Mouse (Mus musculus) heart, embryonic 14.5 days (tissue): Measurements from ENCODE around the gene Arhgap31. TPM values are rescaled to one million over a fixed set of nuclear protein-coding genes. Genes with fewer than 3 reads are reported as not detected.
A peak's percentile ranks its signal among the peaks of the same experiment; 100 is the strongest.
"Not testable (repeated sequence)": the region's sequence is repeated elsewhere in the genome, so short reads cannot be mapped to it uniquely, and the experiment has no call there.

ENCODE experiments used
- ATAC-seq: fragments of 200-750 bp; cut with Nextera tagmentation; 2 replicates; pipeline ENCODE4 v1.8.0; 2017; ENCODE audit warnings: low read depth, moderate TSS enrichment; ENCODE audit not compliant: insufficient number of reproducible peaks, insufficient read depth, low FRiP score
- H3K27ac ChIP-seq, 2 experiments: fragments of 200-500 bp in 1 of 2; fragments of 300-500 bp in 1 of 2; sonication (generic) in 1 of 2; replicated peaks in 1 of 2; 2 replicates each; pipeline ENCODE4 v1.5.1; 2012 to 2014; ENCODE audit warnings: low read depth in 2 of 2, low read length in 2 of 2, control low read depth in 1 of 2, mild to moderate bottlenecking in 1 of 2, mixed read lengths in 1 of 2; ENCODE audit not compliant: control insufficient read depth in 1 of 2, insufficient read depth in 1 of 2
- H3K27me3 ChIP-seq: fragments of 300-500 bp; sonication (generic); 2 replicates; pipeline ENCODE4 v1.6.1; 2014; ENCODE audit warnings: mild to moderate bottlenecking, low read length, control low read depth; ENCODE audit not compliant: control insufficient read depth, insufficient read depth
- H3K36me3 ChIP-seq: fragments of 300-500 bp; sonication (generic); 2 replicates; pipeline ENCODE4 v1.6.1; 2014; ENCODE audit warnings: mild to moderate bottlenecking, control low read depth, low read length, mixed read lengths; ENCODE audit not compliant: control insufficient read depth, insufficient read depth
- H3K4me1 ChIP-seq, 2 experiments: fragments of 200-500 bp in 1 of 2; fragments of 300-500 bp in 1 of 2; sonication (generic) in 1 of 2; 2 replicates each; pipeline ENCODE4 v1.6.1; 2012 to 2014; ENCODE audit warnings: low read length in 2 of 2, control low read depth in 1 of 2, mixed read lengths in 1 of 2; ENCODE audit not compliant: control insufficient read depth in 2 of 2, insufficient read depth in 2 of 2
- H3K4me2 ChIP-seq: fragments of 300-500 bp; sonication (generic); 2 replicates; pipeline ENCODE4 v1.6.1; 2014; ENCODE audit warnings: mild to moderate bottlenecking, low read length
- H3K4me3 ChIP-seq, 2 experiments: fragments of 200-500 bp in 1 of 2; fragments of 300-500 bp in 1 of 2; sonication (generic) in 1 of 2; 2 replicates each; pipeline ENCODE4 v1.5.1; 2012 to 2014; ENCODE audit warnings: low read length in 2 of 2, mild to moderate bottlenecking in 2 of 2, control low read depth in 1 of 2, low read depth in 1 of 2, moderate library complexity in 1 of 2; ENCODE audit not compliant: control insufficient read depth in 1 of 2, insufficient read depth in 1 of 2
- H3K9ac ChIP-seq: fragments of 300-500 bp; sonication (generic); 2 replicates; pipeline ENCODE4 v1.6.1; 2014; ENCODE audit warnings: mild to moderate bottlenecking, low read length
- H3K9me3 ChIP-seq: fragments of 300-500 bp; sonication (generic); 2 replicates; pipeline ENCODE4 v1.6.1; 2016; ENCODE audit warnings: low read length, control low read depth; ENCODE audit not compliant: control insufficient read depth
- WGBS: fragments of 180-500 bp; shearing (Covaris S2); extraction: QIAGEN DNeasy Blood & Tissue Kit; methylation state at CpG from one replicate; pipeline ENCODE4 v1.1.7; 2014; 5-methylcytosine and 5-hydroxymethylcytosine counted together
- polyA plus RNA-seq: library from polyadenylated mRNA; unstranded; fragments of >200 nt; fragmentation: Nextera tagmentation; extraction: Ambion mirVana; gene quantifications from 2 replicates; pipeline ENCODE4 v1.2.1, GENCODE M21; 2014

The Arhgap31 gene
- polyA plus RNA-seq, 1 experiment from 2014 or later, result 51.3 TPM

GRCm38 (mm10) chr16:38724256-38724655 lies 11.2 kb upstream of the Arhgap31 start:
- peak overlapping the region; percentile 56 to 62; a peak in 3 of 4 replicates for H3K27ac ChIP-seq
- H3K4me1 ChIP-seq, result peaks cover 3% of the 10 kb centered on the region in 2 experiments; a peak in 3 of 4 replicates
- no peaks in the 10 kb centered on the region for H3K36me3 ChIP-seq
- no peaks in the 10 kb centered on the region for H3K9me3 ChIP-seq
- no peaks in the 10 kb centered on the region for H3K27me3 ChIP-seq
- H3K4me3 ChIP-seq, result no peak overlapping the region
- peak overlapping the region; percentile 38 for H3K4me2 ChIP-seq
- 69% methylated on average over 8 of the region's 8 CpGs for WGBS
- H3K9ac ChIP-seq, result peak overlapping the region; percentile 17; the same call in 1 of the 2 replicates
- ATAC-seq, result no peak

- 91% methylated on average over 9 of the region's 9 CpGs for WGBS
- no peak overlapping the region for H3K27ac ChIP-seq
- H3K9me3 ChIP-seq, result no peaks in the 10 kb centered on the region
- no peak overlapping the region for H3K9ac ChIP-seq
- H3K4me1 ChIP-seq, result peaks cover 0 to 3% of the 10 kb centered on the region in 2 experiments; a peak in 2 of 4 replicates
- H3K4me2 ChIP-seq, result no peak overlapping the region
- H3K4me3 ChIP-seq, result no peak overlapping the region
- H3K27me3 ChIP-seq, result no peaks in the 10 kb centered on the region
- no peaks in the 10 kb centered on the region for H3K36me3 ChIP-seq
- ATAC-seq, result no peak
These were observed 8.3 kb upstream of the Arhgap31 start for GRCm38 (mm10) chr16:38721377-38721776.

- peak overlapping the region; percentile 59 to 99; a peak in 3 of 4 replicates for H3K27ac ChIP-seq
- not testable (repeated sequence) for ATAC-seq, H3K9me3 ChIP-seq, H3K27me3 ChIP-seq, H3K36me3 ChIP-seq
- H3K4me1 ChIP-seq, result peaks cover 16 to 19% of the 10 kb centered on the region in 2 experiments
- WGBS, result 35% methylated on average over 11 of the region's 12 CpGs
- 0 out of 2 replicates have a peak overlapping the region, but pooled peaks have one; percentile 95 for H3K9ac ChIP-seq
- H3K4me3 ChIP-seq, result peak overlapping the region; percentile 22 to 83; a peak in 1 of 4 replicates
- H3K4me2 ChIP-seq, result peak overlapping the region; percentile 82
These were observed 1.1 kb upstream of the Arhgap31 start for GRCm38 (mm10) chr16:38714259-38714526.

- WGBS, result 12% methylated on average over 17 of the region's 17 CpGs
- H3K36me3 ChIP-seq, result peaks cover 12% of the 10 kb centered on the region
These were observed 557 bp upstream of the Arhgap31 start for GRCm38 (mm10) chr16:38713404-38714258.

DNA sequence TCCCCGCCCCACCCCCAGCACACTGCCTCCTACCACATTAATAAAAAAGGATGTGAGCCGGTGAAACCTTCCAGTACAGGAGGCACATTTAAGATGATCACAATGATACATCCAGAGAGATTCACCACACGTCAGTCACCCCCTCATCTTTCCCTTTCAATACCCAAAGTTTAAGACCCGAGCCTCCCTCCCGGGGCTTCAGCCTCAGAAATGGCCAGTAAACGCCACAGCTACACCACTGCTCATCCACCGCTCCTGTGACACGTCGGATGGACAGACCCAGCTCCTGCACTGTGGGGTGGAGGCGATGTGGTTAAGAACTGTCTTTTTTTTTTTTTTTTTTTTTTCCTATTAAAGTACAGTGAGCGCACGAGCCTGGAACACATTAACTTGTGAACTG lies 969 bp downstream of the Arhgap31 start:
- peak overlapping the region; percentile 99 for H3K27ac ChIP-seq
- peaks cover 28% of the 10 kb centered on the region for H3K36me3 ChIP-seq
- H3K27me3 ChIP-seq, result no peaks in the 10 kb centered on the region
- H3K4me2 ChIP-seq, result peak overlapping the region; percentile 82
- H3K9ac ChIP-seq, result peak overlapping the region; percentile 95
- peaks cover 25 to 40% of the 10 kb centered on the region in 2 experiments for H3K4me1 ChIP-seq
- ATAC-seq, result no peak
- under 1% methylated on average over 12 of the region's 12 CpGs for WGBS
- peak overlapping the region; percentile 83 to 95 for H3K4me3 ChIP-seq
- no peaks in the 10 kb centered on the region for H3K9me3 ChIP-seq

More at GRCm38 (mm10) chr16:38713404-38714258, 557 bp upstream of the Arhgap31 start:
- peak; percentile 64; the same call in 1 of the 2 replicates for ATAC-seq
- Histone ChIP-seq H3K27ac (peak overlapping the region; percentile 99), H3K4me1 (peaks cover 19 to 24% of the 10 kb centered on the region in 2 experiments), H3K9ac (peak overlapping the region; percentile 95), H3K27me3 (no peaks in the 10 kb centered on the region), H3K4me3 (peak overlapping the region; percentile 83 to 95), H3K4me2 (peak overlapping the region; percentile 82), H3K9me3 (no peaks in the 10 kb centered on the region)

DNA sequence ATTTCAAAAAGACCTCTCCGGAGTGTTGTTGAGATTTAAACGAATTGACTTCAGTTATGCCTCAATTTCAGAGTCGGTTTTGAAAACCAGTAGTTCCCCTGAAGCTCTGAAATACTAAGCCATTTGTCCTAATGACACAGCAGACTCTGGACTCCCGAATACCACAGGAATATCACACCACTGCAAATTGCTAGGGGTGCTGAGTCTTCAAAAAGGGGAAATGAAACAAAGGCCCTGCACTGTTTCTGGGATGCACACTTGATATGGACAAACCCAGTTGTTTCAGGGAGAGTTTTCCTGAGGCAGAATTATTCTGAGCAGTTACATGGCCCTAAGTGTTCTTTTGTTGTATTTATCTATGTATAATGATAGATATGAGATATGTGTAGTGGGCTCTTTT lies 1.8 kb downstream of the Arhgap31 start:
- ATAC-seq, result no peak
- Histone ChIP-seq H3K36me3 (peaks cover 31% of the 10 kb centered on the region), H3K27ac (peak overlapping the region; percentile 66 to 99), H3K4me1 (peaks cover 33 to 48% of the 10 kb centered on the region in 2 experiments), H3K4me2 (peak overlapping the region; percentile 82), H3K9me3 (no peaks in the 10 kb centered on the region), H3K27me3 (no peaks in the 10 kb centered on the region), H3K4me3 (peak overlapping the region; percentile 83 to 95; a peak in 3 of 4 replicates), H3K9ac (peak overlapping the region; percentile 95)
- WGBS, result 26% methylated on average over 4 of the region's 4 CpGs

DNA sequence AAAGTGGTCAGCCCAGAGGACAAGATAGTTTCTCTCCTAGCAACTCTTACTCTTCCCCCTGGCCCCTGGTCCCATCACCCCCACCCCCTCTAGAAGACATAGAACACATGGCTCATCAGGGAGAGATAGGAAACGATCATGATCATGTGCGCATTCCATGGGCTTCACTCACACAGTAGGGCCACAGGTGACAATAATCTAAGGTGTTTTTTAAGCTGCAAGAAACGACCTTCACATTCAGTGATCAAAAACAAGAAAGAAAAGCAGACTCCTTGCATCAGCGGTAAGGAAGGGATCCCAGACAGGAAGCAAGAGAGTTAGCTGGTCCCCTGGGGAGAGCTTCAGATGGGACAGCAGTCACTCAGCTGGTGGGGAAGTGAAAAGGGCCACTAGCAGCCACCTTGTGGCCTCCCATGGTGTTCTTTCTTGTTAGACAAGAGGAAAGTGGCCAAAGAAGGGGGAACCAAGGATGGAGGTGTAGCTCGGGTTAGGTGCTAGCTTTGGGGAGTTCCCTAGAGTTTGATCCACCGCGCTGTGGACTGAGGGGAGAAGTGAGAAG lies 4.0 kb downstream of the Arhgap31 start:
- Histone ChIP-seq H3K4me1 (peaks cover 39 to 67% of the 10 kb centered on the region in 2 experiments), H3K4me2 (peak overlapping the region; percentile 82), H3K9me3 (no peaks in the 10 kb centered on the region), H3K4me3 (peak overlapping the region; percentile 19 to 83), H3K9ac (peak overlapping the region; percentile 95), H3K27me3 (no peaks in the 10 kb centered on the region), H3K36me3 (peaks cover 36% of the 10 kb centered on the region), H3K27ac (peak overlapping the region; percentile 2 to 44; a peak in 1 of 4 replicates)
- WGBS, result 38% methylated on average over 7 of the region's 7 CpGs
- ATAC-seq, result no peak
